Mouse (Mus musculus): ENCODE measurements around the gene Tmtc2. TPM values are rescaled to one million over a fixed set of nuclear protein-coding genes. Genes with fewer than 3 reads are reported as not detected.

Gene Tmtc2
- total RNA-seq, 2 experiments from 2014 or later: 1.4 TPM; not detected in 1

GRCm38 (mm10) chr10:105430885-105431284 is 143.4 kb downstream of the Tmtc2 start:
- ATAC-seq (replicated peaks; ENCODE audit: low FRiP score, poor library complexity, severe bottlenecking): no peak

- no peak for ATAC-seq (replicated peaks; ENCODE audit: low FRiP score, poor library complexity, severe bottlenecking)
Observed at GRCm38 (mm10) chr10:105430232-105430631, 144.0 kb downstream of the Tmtc2 start.

GRCm38 (mm10) chr10:105428080-105428479 is 146.2 kb downstream of the Tmtc2 start:
- ATAC-seq (replicated peaks; ENCODE audit: low FRiP score, poor library complexity, severe bottlenecking): no peak

- no peak for ATAC-seq (replicated peaks; ENCODE audit: low FRiP score, poor library complexity, severe bottlenecking)
Observed at GRCm38 (mm10) chr10:105427625-105428024, 146.6 kb downstream of the Tmtc2 start.

- ATAC-seq (replicated peaks; ENCODE audit: low FRiP score, poor library complexity, severe bottlenecking): no peak
Observed at GRCm38 (mm10) chr10:105425052-105425451, 149.2 kb downstream of the Tmtc2 start.

- no peak for ATAC-seq (replicated peaks; ENCODE audit: low FRiP score, poor library complexity, severe bottlenecking)
Observed at GRCm38 (mm10) chr10:105423187-105423586, 151.1 kb downstream of the Tmtc2 start.

GRCm38 (mm10) chr10:105417845-105418383 is 156.3 kb downstream of the Tmtc2 start:
- peak; percentile 60; the same call in 1 of the 2 replicates for ATAC-seq (replicated peaks; ENCODE audit: low FRiP score, poor library complexity, severe bottlenecking)

- no peak for ATAC-seq (replicated peaks; ENCODE audit: low FRiP score, poor library complexity, severe bottlenecking)
Observed at GRCm38 (mm10) chr10:105416601-105417000, 157.7 kb downstream of the Tmtc2 start.

GRCm38 (mm10) chr10:105405856-105406527 is 168.3 kb downstream of the Tmtc2 start:
- no peak for ATAC-seq (replicated peaks; ENCODE audit: low FRiP score, poor library complexity, severe bottlenecking)

GRCm38 (mm10) chr10:105403931-105404330 is 170.3 kb downstream of the Tmtc2 start:
- no peak for ATAC-seq (replicated peaks; ENCODE audit: low FRiP score, poor library complexity, severe bottlenecking)

GRCm38 (mm10) chr10:105402481-105402779 is 171.8 kb downstream of the Tmtc2 start:
- no peak for ATAC-seq (replicated peaks; ENCODE audit: low FRiP score, poor library complexity, severe bottlenecking)

- no peak for ATAC-seq (replicated peaks; ENCODE audit: low FRiP score, poor library complexity, severe bottlenecking)
Observed at GRCm38 (mm10) chr10:105401754-105402480, 172.3 kb downstream of the Tmtc2 start.

- ATAC-seq (replicated peaks; ENCODE audit: low FRiP score, poor library complexity, severe bottlenecking): no peak
Observed at GRCm38 (mm10) chr10:105399316-105399715, 174.9 kb downstream of the Tmtc2 start.

- ATAC-seq (replicated peaks; ENCODE audit: low FRiP score, poor library complexity, severe bottlenecking): no peak
Observed at GRCm38 (mm10) chr10:105384065-105384464, 190.2 kb downstream of the Tmtc2 start.

GRCm38 (mm10) chr10:105381705-105382104 is 192.5 kb downstream of the Tmtc2 start:
- no peak for ATAC-seq (replicated peaks; ENCODE audit: low FRiP score, poor library complexity, severe bottlenecking)

- ATAC-seq (replicated peaks; ENCODE audit: low FRiP score, poor library complexity, severe bottlenecking): no peak
Observed at GRCm38 (mm10) chr10:105381202-105381601, 193.0 kb downstream of the Tmtc2 start.

- no peak for ATAC-seq (replicated peaks; ENCODE audit: low FRiP score, poor library complexity, severe bottlenecking)
Observed at GRCm38 (mm10) chr10:105380584-105380983, 193.7 kb downstream of the Tmtc2 start.

- ATAC-seq (replicated peaks; ENCODE audit: low FRiP score, poor library complexity, severe bottlenecking): no peak
Observed at GRCm38 (mm10) chr10:105377711-105378110, 196.5 kb downstream of the Tmtc2 start.

GRCm38 (mm10) chr10:105373265-105373664 is 201.0 kb downstream of the Tmtc2 start:
- ATAC-seq (replicated peaks; ENCODE audit: low FRiP score, poor library complexity, severe bottlenecking): no peak

GRCm38 (mm10) chr10:105368242-105368641 is 206.0 kb downstream of the Tmtc2 start:
- no peak for ATAC-seq (replicated peaks; ENCODE audit: low FRiP score, poor library complexity, severe bottlenecking)

- ATAC-seq (replicated peaks; ENCODE audit: low FRiP score, poor library complexity, severe bottlenecking): no peak
Observed at GRCm38 (mm10) chr10:105364480-105364879, 209.8 kb downstream of the Tmtc2 start.

Measured in erythroblast, adult 5-6 weeks (primary cell).